Mouse (Mus musculus) intestine, embryonic 14.5 days (tissue): Measurements from ENCODE around the gene Slc25a18. TPM values are rescaled to one million over a fixed set of nuclear protein-coding genes. Genes with fewer than 3 reads are reported as not detected.

Experiments
- ATAC-seq: fragments of 200-750 bp; cut with Nextera tagmentation; replicated peaks from 2 replicates; pipeline ENCODE4 v1.8.0; 2017; ENCODE audit warnings: low read depth, moderate number of reproducible peaks, moderate TSS enrichment, moderate library complexity; ENCODE audit not compliant: low FRiP score, low TSS enrichment
- DNase-seq: peaks from one replicate; pipeline ENCODE4 v3.0.0-alpha.2; 2018; ENCODE audit warnings: low spot score
- H3K27ac ChIP-seq: fragments of 300-500 bp; sonication (generic); 2 replicates; pipeline ENCODE4 v1.5.1; 2014; ENCODE audit warnings: low read depth, mild to moderate bottlenecking, control low read depth
- H3K27me3 ChIP-seq: fragments of 300-500 bp; sonication (generic); replicated peaks from 2 replicates; pipeline ENCODE4 v1.6.1; 2014; ENCODE audit warnings: low read length, control low read depth; ENCODE audit not compliant: control insufficient read depth, insufficient read depth
- H3K36me3 ChIP-seq: fragments of 300-500 bp; sonication (generic); 2 replicates; pipeline ENCODE4 v1.6.1; 2014; ENCODE audit warnings: low read length, control low read depth; ENCODE audit not compliant: control insufficient read depth, insufficient read depth
- H3K4me1 ChIP-seq: fragments of 300-500 bp; sonication (generic); replicated peaks from 2 replicates; pipeline ENCODE4 v1.6.1; 2014; ENCODE audit warnings: low read length, control low read depth, mixed read lengths; ENCODE audit not compliant: control insufficient read depth, insufficient read depth
- H3K4me2 ChIP-seq: fragments of 300-500 bp; sonication (generic); 2 replicates; pipeline ENCODE4 v1.6.1; 2014; ENCODE audit warnings: low read length
- H3K4me3 ChIP-seq: fragments of 300-500 bp; sonication (generic); 2 replicates; pipeline ENCODE4 v1.5.1; 2014; ENCODE audit warnings: low read depth, low read length, control low read depth, mixed read lengths
- H3K9ac ChIP-seq: fragments of 300-500 bp; sonication (generic); 2 replicates; pipeline ENCODE4 v1.6.1; 2014; ENCODE audit warnings: mild to moderate bottlenecking, low read length
- H3K9me3 ChIP-seq: fragments of 300-500 bp; sonication (generic); 2 replicates; pipeline ENCODE4 v1.6.1; 2016; ENCODE audit warnings: low read length, control low read depth; ENCODE audit not compliant: control insufficient read depth
- WGBS: fragments of 180-500 bp; shearing (Covaris S2); extraction: QIAGEN DNeasy Blood & Tissue Kit; methylation state at CpG from one replicate; pipeline ENCODE4 v1.1.7; 2014; 5-methylcytosine and 5-hydroxymethylcytosine counted together
- polyA plus RNA-seq: library from polyadenylated mRNA; unstranded; fragments of >200 nt; fragmentation: Nextera tagmentation; extraction: Ambion mirVana; gene quantifications from 2 replicates; pipeline ENCODE4 v1.2.1, GENCODE M21; 2014

Gene Slc25a18
- polyA plus RNA-seq, 1 experiment from 2014 or later: 0.09 TPM

DNA sequence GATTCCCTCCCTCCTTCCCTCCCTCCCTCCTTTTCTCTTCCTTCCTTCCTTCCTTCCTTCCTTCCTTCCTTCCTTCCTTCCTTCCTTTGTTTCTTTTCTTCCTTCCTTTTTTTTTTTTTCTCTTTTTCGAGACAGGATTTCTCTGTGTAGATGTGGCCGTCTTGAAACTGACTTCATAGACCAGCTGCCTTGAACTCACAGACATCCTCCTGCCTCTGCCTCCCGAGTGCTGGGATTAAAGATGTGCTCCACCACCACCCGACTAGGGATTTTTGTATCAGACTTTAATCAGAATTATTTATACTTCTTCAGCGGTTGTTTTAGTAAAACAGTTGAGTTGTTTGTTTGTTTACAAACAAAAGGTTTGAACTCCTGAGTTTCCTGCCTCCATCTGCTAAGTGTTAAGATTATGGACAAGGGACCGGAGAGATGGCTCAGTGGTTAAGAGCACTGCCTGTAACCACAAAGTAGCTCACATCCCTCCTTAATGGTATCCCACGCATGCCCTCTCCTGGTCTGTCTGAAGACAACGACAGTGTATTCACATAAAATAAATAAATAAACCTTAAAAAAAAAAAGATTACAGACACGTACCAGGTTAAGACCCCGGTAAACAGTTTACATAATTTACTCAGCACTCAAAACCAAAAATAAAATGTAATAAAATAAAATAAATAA, 49.7 kb downstream of the Slc25a18 start:
- Histone ChIP-seq H3K4me1 (peaks cover 10% of the 10 kb centered on the region), H3K9me3 (no peaks in the 10 kb centered on the region), H3K27ac (peak overlapping the region; percentile 38; the same call in 1 of the 2 replicates), H3K4me3 (peak overlapping the region; percentile 96), H3K27me3 (no peaks in the 10 kb centered on the region), H3K4me2 (peak overlapping the region; percentile 65), H3K36me3 (peaks cover 8% of the 10 kb centered on the region), H3K9ac (no peak overlapping the region)
- no peak for ATAC-seq
- DNase-seq: no peak
- 70% methylated on average over 10 of the region's 10 CpGs for WGBS

DNA sequence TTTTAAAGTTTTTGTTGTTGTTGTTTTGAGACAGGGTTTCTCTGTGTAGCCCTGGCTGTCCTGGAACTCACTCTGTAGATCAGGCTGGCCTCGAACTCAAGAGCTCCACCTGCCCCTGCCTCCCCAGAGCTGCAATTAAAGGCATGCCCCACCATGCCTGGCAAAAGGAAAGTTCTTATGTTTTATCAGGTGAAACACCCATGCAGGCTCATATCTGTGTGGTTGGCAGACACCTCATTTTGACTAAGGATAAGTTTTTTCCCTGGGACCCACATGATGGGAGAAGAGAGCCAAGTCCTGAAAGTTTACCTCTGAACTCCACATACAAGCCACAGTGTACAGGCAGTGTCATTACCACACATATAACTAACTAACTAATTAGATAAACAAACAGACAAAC, 56.7 kb downstream of the Slc25a18 start:
- no peak for ATAC-seq
- Histone ChIP-seq H3K4me2 (no peak overlapping the region), H3K9ac (no peak overlapping the region), H3K27me3 (no peaks in the 10 kb centered on the region; the same call in 1 of the 2 replicates), H3K36me3 (no peaks in the 10 kb centered on the region), H3K27ac (no peak overlapping the region), H3K9me3 (no peaks in the 10 kb centered on the region), H3K4me1 (no peaks in the 10 kb centered on the region), H3K4me3 (no peak overlapping the region)
- DNase-seq: no peak
- WGBS: 60% methylated on average over 1 of the region's 1 CpGs

DNA sequence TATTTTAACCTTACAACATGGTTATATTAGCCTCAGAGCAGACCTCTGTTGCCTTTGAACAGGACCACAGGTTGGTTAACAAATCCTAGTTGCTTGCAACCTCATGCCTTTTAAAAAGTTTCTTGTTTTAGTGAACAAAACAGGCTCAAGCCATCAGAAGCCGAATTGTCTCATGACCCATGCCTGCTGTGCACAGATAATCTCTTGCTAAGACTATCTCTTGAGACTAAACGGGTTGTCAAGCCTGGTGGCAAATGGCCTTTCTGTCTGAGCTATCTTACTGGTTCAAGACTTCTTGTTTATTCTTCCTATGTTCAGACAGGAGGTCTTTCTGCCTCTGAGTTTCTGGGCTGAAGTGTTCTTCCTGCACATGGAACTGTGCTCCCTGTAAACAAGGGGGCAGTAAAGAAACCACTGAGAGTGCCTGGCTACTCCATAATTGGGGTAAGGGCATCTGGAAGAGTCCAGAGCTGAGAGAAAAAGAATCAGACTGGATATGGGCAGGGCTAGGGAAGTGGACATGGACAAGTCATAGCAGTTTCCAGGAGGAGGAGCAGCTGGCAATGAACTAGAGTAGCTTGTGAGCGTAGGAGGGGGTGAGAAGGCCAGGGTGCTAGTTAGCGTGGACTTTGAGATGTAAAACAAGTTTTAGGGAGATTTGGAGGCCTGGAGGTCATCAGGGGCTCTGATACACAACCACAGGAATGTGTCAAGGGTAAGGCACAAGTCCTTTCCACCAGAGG, 57.7 kb downstream of the Slc25a18 start:
- 45% methylated on average over 4 of the region's 4 CpGs for WGBS
- H3K27ac ChIP-seq: no peak overlapping the region
- H3K27me3 ChIP-seq: no peaks in the 10 kb centered on the region; the same call in 1 of the 2 replicates
- ATAC-seq (no peak), DNase-seq (no peak)
- no peaks in the 10 kb centered on the region for H3K9me3 ChIP-seq
- no peaks in the 10 kb centered on the region for H3K36me3 ChIP-seq
- H3K9ac ChIP-seq: no peak overlapping the region
- no peaks in the 10 kb centered on the region for H3K4me1 ChIP-seq
- no peak overlapping the region for H3K4me3 ChIP-seq
- no peak overlapping the region for H3K4me2 ChIP-seq

DNA sequence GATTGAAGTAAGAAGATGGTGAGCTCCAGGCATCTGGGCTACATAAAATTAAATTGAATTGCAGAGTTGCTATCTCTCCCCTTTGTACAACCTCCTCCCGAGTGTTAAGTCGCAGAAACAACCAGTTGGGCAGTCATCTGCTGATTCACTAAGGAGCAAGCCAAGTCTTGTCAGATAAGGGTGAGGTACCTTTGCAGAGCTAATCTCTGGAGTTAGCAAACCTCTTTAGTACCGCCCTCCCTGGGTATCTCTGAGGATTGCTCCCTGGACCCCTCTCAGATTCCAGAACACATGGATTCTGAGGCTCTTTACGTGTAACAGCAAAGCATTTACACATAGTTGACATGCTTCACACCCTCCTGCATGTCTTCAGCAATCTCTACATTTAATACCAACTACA, 58.7 kb downstream of the Slc25a18 start:
- H3K9ac ChIP-seq: no peak overlapping the region
- DNase-seq (no peak), ATAC-seq (no peak)
- no peak overlapping the region for H3K27ac ChIP-seq
- no peaks in the 10 kb centered on the region for H3K36me3 ChIP-seq
- WGBS: 69% methylated on average over 4 of the region's 4 CpGs
- no peak overlapping the region for H3K4me3 ChIP-seq
- peaks cover 4% of the 10 kb centered on the region for H3K4me1 ChIP-seq
- H3K4me2 ChIP-seq: no peak overlapping the region
- H3K27me3 ChIP-seq: no peaks in the 10 kb centered on the region; the same call in 1 of the 2 replicates
- no peaks in the 10 kb centered on the region for H3K9me3 ChIP-seq

DNA sequence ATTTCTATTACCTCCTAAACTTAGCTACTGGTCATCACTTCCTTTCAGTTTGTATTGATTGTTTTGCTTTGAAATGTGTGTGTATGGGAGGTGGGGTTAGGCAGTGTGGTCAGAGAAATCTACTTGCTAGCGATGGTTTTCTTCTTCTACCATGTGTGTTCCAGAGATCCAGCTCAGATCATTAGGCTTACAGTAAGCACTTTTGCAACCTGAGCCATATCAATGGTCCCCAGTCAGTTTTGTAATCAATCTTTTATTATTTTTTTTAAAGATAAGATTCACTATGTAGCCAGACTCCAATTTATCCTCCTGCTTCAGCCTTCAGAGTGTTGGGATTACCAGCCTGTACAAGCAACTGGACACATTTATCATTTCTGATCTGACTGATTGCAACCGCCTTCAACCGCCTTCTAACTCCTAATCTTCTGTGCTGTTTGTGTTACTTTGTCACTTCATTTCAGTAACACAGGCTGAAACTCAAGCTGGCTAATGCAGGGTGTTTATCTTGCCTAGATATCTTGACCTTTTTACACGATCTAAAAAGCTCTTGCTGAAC, 61.5 kb downstream of the Slc25a18 start:
- DNase-seq (no peak), ATAC-seq (no peak)
- no peaks in the 10 kb centered on the region; the same call in 1 of the 2 replicates for H3K27me3 ChIP-seq
- H3K4me2 ChIP-seq: no peak overlapping the region
- WGBS: 76% methylated on average over 4 of the region's 4 CpGs
- H3K27ac ChIP-seq: no peak overlapping the region
- H3K9me3 ChIP-seq: no peaks in the 10 kb centered on the region
- H3K4me1 ChIP-seq: peaks cover 9% of the 10 kb centered on the region
- H3K9ac ChIP-seq: no peak overlapping the region
- no peak overlapping the region for H3K4me3 ChIP-seq
- H3K36me3 ChIP-seq: no peaks in the 10 kb centered on the region

DNA sequence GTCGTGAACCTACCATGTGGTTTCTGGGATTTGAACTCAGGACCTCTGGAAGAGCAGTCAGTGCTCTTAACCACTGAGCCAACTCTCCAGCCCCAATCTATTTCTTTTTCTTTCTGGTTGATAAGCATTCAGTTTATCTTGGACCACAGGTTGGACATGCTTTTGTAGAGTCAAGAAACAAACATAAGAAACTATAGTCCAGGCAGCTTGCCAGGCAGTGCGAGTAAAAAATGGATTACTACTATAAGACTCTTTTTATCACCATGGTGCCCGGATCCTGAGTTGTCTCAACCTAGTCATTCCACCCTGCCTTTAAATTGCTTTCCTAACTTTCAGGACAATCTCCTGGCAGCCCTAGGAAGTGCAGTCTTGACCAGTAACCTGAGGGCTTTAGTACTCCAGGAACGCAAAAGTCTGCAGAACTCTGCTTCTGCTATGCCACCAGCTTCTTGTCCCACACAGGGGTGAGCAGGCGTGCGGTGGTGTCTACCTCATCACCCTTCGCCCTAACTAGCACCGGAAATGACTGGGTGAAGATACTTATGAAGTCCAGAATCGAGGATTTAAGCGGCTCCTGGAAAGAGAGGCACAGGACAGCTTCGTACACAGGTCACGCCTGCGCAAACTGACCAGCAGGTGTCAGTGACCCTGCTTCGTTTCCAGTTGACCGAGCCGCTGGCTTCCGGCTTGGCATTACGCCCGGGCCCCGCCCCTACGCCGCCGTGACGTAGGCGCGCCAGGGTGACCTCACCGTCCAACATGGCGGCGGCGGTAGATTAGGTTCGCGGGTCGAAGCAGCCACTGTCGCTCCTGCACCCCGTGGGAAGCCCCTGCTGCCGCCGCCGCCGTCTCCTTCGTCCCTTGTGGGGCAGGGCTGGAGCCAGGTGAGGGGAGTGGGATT, 62.3 kb downstream of the Slc25a18 start, which contains the start of gene Bcl2l13:
TSS of gene Bcl2l13 (plus strand) at position 739 of the 901 bp plus-strand sequence.
- Histone ChIP-seq H3K9ac (peak within 1 kb of the TSS; percentile 92), H3K27ac (peak within 1 kb of the TSS; percentile 95), H3K4me1 (peaks cover 9% of the 10 kb centered on the region), H3K4me3 (peak within 1 kb of the TSS; percentile 90), H3K4me2 (peak within 1 kb of the TSS; percentile 74), H3K27me3 (no peaks in the 10 kb centered on the region; the same call in 1 of the 2 replicates), H3K9me3 (no peaks in the 10 kb centered on the region), H3K36me3 (no peaks in the 10 kb centered on the region)
- WGBS: 4% methylated on average over 40 of the region's 40 CpGs
- DNase-seq (peak; percentile 99), ATAC-seq (peak; percentile 93)

DNA sequence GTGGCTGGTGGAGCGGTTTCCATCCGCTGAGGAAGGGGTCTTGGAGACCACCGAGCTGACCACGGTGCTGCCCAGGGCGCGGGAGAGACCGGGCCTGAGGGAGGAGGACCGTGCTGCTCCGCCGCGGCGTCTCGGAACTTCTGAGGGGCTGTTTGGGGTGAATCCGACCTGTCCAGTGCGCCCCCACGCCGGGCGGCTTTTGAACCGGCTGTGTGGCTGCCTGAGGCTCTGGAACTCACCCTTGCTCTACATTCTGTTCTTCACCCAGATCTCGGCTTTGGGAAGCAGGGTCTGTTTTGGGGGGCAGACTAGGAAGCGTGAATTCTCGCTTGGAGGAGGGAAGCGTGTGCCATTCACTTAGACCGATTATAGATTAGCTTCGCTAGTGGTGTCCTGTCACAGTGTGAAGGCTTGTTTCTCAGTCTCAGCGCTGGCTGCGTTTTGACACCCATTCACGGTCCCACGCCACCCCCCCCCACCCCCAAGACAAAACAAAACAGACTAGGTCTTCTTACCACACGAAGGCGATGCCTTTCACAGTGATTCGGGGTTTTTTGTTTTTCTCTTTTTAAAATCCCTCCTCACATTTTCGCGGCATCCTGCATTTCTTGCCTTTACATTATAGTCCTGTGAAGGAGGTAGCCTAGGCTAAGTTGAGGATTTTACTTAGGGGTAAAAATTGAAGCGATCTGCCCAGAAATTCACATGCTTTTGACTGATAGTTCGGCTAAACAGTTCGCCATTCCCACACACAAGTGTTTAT, 63.2 kb downstream of the Slc25a18 start:
- peak; percentile 79 for ATAC-seq
- Histone ChIP-seq H3K27me3 (no peaks in the 10 kb centered on the region), H3K4me3 (peak overlapping the region; percentile 90), H3K9ac (peak overlapping the region; percentile 92), H3K4me1 (peaks cover 9% of the 10 kb centered on the region), H3K27ac (peak overlapping the region; percentile 95), H3K9me3 (no peaks in the 10 kb centered on the region), H3K4me2 (peak overlapping the region; percentile 74), H3K36me3 (no peaks in the 10 kb centered on the region)
- peak; percentile 56 for DNase-seq
- 2% methylated on average over 37 of the region's 37 CpGs for WGBS
